Mouse (Mus musculus) limb, embryonic 11.5 days (tissue): ENCODE measurements around the gene Lims1. TPM values are rescaled to one million over a fixed set of nuclear protein-coding genes. Genes with fewer than 3 reads are reported as not detected.

Source experiments
- ATAC-seq: fragments of 200-750 bp; cut with Nextera tagmentation; 2 replicates; pipeline ENCODE4 v1.8.0; 2017; ENCODE audit warnings: low read depth; ENCODE audit not compliant: insufficient number of reproducible peaks, low FRiP score, low TSS enrichment
- DNase-seq: peaks from one replicate; pipeline ENCODE4 v3.0.0-alpha.2; 2015; ENCODE audit warnings: low spot score
- H3K27ac ChIP-seq: fragments of 300-500 bp; sonication (generic); replicated peaks from 2 replicates; pipeline ENCODE4 v1.5.1; 2014; ENCODE audit warnings: low read depth, mild to moderate bottlenecking, low read length
- H3K27me3 ChIP-seq: fragments of 300-500 bp; sonication (generic); 2 replicates; pipeline ENCODE4 v1.6.1; 2014; ENCODE audit warnings: mild to moderate bottlenecking, low read length, mixed read lengths; ENCODE audit not compliant: control insufficient read depth, insufficient read depth
- H3K36me3 ChIP-seq: fragments of 300-500 bp; sonication (generic); 2 replicates; pipeline ENCODE4 v1.6.1; 2014; ENCODE audit warnings: mild to moderate bottlenecking, low read length, moderate library complexity, mixed read lengths; ENCODE audit not compliant: control insufficient read depth, insufficient read depth
- H3K4me1 ChIP-seq: fragments of 300-500 bp; sonication (generic); 2 replicates; pipeline ENCODE4 v1.6.1; 2014; ENCODE audit warnings: low read length, mixed read lengths; ENCODE audit not compliant: control insufficient read depth, insufficient read depth
- H3K4me2 ChIP-seq: fragments of 300-500 bp; sonication (generic); 2 replicates; pipeline ENCODE4 v1.6.1; 2014; ENCODE audit warnings: low read depth, mild to moderate bottlenecking, moderate library complexity; ENCODE audit not compliant: severe bottlenecking
- H3K4me3 ChIP-seq: fragments of 300-500 bp; sonication (generic); 2 replicates; pipeline ENCODE4 v1.5.1; 2014; ENCODE audit warnings: low read depth, low read length
- H3K9ac ChIP-seq: fragments of 300-500 bp; sonication (generic); 2 replicates; pipeline ENCODE4 v1.6.1; 2014; ENCODE audit warnings: mild to moderate bottlenecking, low read length
- H3K9me3 ChIP-seq: fragments of 300-500 bp; sonication (generic); 2 replicates; pipeline ENCODE4 v1.6.1; 2016; ENCODE audit warnings: low read length; ENCODE audit not compliant: control insufficient read depth
- WGBS: fragments of 180-500 bp; shearing (Covaris S2); extraction: QIAGEN DNeasy Blood & Tissue Kit; methylation state at CpG from one replicate; pipeline ENCODE4 v1.1.7; 2014; 5-methylcytosine and 5-hydroxymethylcytosine counted together
- polyA plus RNA-seq: library from polyadenylated mRNA; unstranded; fragments of >200 nt; fragmentation: Nextera tagmentation; extraction: Ambion mirVana; gene quantifications from 2 replicates; pipeline ENCODE4 v1.2.1, GENCODE M21; 2014

Lims1 gene
- polyA plus RNA-seq, 1 experiment from 2014 or later, result 87.3 TPM

DNA sequence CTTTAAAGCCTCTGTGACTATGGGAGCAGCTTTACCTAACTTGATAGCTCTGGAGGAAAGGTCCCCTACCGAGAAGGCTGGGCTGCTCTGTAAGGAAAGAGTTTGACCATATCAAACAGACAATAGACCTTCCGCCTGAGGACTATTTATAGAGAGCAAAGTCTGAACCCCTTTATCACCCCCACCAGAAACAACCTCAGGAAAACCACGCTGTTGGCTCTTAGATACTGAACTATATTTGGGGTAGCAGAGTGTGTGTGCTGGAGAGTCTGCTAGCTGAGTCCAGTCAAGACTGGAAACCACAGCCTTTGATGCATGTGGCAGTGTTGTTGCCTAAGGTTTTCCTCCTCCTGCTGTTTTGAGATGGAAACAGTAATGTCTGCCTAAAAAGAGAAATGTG is 31.3 kb downstream of the Lims1 start:
- no peak for ATAC-seq
- no peak overlapping the region for H3K9ac ChIP-seq
- no peaks in the 10 kb centered on the region for H3K9me3 ChIP-seq
- H3K4me2 ChIP-seq, result no peak overlapping the region
- no peaks in the 10 kb centered on the region for H3K36me3 ChIP-seq
- H3K27me3 ChIP-seq, result no peaks in the 10 kb centered on the region
- H3K4me3 ChIP-seq, result no peak overlapping the region
- 63% methylated on average over 3 of the region's 3 CpGs for WGBS
- no peak for DNase-seq
- H3K27ac ChIP-seq, result no peak overlapping the region
- no peaks in the 10 kb centered on the region for H3K4me1 ChIP-seq

GRCm38 (mm10) chr10:58356460-58356859 is 33.2 kb downstream of the Lims1 start:
- Histone ChIP-seq H3K27ac (no peak overlapping the region), H3K4me3 (no peak overlapping the region), H3K9ac (no peak overlapping the region), H3K9me3 (no peaks in the 10 kb centered on the region), H3K4me2 (no peak overlapping the region), H3K36me3 (peaks cover 2% of the 10 kb centered on the region; the same call in 1 of the 2 replicates), H3K4me1 (no peaks in the 10 kb centered on the region), H3K27me3 (no peaks in the 10 kb centered on the region)
- DNase-seq, result no peak
- 90% methylated on average over 3 of the region's 3 CpGs for WGBS
- ATAC-seq, result no peak

DNA sequence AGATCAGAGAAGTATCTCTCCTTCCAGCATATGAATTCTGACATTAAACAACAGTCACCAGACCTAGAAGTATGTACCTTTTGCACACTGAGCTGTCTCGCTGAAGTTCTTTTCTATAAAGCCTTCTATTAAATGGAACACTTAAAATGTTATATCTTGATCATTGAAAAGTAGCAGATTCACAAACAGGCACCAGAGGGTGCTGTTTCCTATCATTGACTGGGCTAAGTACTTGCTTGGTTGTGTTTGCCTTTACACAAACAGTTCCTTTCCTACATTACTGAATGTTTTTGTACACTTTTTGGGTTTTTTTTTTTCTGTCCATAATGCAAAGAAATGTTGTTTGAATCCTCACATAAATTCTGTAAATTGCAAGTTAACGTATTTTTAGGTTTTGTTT is 35.9 kb downstream of the Lims1 start:
- DNase-seq (no peak), ATAC-seq (no peak)
- no peak overlapping the region for H3K4me2 ChIP-seq
- H3K27ac ChIP-seq, result no peak overlapping the region
- no peaks in the 10 kb centered on the region for H3K27me3 ChIP-seq
- 78% methylated on average over 2 of the region's 2 CpGs for WGBS
- peaks cover 2% of the 10 kb centered on the region; the same call in 1 of the 2 replicates for H3K36me3 ChIP-seq
- no peaks in the 10 kb centered on the region for H3K9me3 ChIP-seq
- no peak overlapping the region for H3K4me3 ChIP-seq
- no peaks in the 10 kb centered on the region for H3K4me1 ChIP-seq
- H3K9ac ChIP-seq, result no peak overlapping the region

GRCm38 (mm10) chr10:58359952-58360351 is 36.7 kb downstream of the Lims1 start:
- no peak for DNase-seq
- WGBS, result 83% methylated on average over 7 of the region's 7 CpGs

DNA sequence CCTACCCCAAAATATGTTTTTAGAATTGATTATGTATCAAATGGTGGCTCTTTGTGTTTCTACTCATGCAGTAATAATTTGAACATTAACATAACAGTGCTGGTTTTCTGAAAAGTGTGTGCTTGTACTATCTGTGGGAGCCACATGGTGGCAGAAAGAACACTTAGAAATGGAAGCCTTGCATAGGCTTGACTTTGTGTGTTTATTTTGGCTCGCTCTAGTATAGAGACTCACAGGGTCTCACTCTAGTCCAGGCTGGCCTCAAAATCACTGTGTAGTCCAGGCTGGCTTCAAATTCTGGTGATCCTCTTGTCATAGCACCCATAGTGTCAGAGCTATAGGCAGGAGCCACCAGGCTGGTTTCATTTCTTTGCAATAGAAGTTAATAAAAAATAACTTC is 39.5 kb downstream of the Lims1 start:
- no peak overlapping the region for H3K4me3 ChIP-seq
- no peak overlapping the region for H3K9ac ChIP-seq
- H3K36me3 ChIP-seq, result peaks cover 2% of the 10 kb centered on the region; the same call in 1 of the 2 replicates
- no peak for ATAC-seq
- no peaks in the 10 kb centered on the region for H3K4me1 ChIP-seq
- no peak for DNase-seq
- WGBS, result 90% methylated on average over 1 of the region's 1 CpGs
- no peak overlapping the region for H3K27ac ChIP-seq
- no peak overlapping the region for H3K4me2 ChIP-seq
- H3K9me3 ChIP-seq, result no peaks in the 10 kb centered on the region
- no peaks in the 10 kb centered on the region for H3K27me3 ChIP-seq

More at GRCm38 (mm10) chr10:58359952-58360351, 36.7 kb downstream of the Lims1 start:
- Histone ChIP-seq H3K27me3 (no peaks in the 10 kb centered on the region), H3K4me2 (no peak overlapping the region), H3K27ac (no peak overlapping the region), H3K4me1 (no peaks in the 10 kb centered on the region), H3K36me3 (peaks cover 2% of the 10 kb centered on the region; the same call in 1 of the 2 replicates), H3K4me3 (no peak overlapping the region), H3K9me3 (no peaks in the 10 kb centered on the region), H3K9ac (no peak overlapping the region)
- no peak for ATAC-seq

DNA sequence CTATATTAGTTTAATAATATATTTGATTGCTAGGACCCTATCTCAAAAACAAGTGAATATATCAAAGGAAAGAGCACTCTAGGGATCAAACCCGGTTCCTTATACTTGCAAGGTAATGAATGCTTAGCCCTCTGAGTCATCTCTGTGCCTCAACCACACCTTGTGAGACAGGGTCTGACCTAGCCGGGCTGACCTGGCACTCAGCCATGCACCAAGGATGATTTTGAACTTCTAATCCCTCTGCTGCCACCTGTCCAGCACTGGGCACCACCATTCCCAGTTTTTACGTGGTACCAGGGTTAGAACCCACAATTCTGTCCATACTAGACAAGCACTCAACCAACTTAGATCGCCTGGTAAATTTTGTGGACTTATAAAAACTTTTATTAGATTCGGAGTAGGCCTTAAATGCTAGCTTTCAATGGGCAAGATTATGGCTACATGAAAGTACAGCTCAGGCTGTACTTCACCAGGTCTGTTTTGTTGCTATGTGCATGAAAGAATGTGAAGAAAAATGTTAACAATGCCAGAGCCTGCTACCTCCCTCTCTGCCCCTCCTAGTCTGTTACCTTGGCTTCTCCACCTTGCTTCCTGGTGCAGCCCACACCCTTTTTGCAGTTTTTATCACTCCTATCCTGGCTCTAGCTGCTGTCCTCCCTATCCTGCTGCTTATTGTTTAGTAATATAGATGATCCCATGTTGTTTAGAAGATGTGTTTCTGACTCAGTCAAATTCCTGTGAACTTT is 41.7 kb downstream of the Lims1 start:
- H3K9ac ChIP-seq, result no peak overlapping the region
- DNase-seq (no peak), ATAC-seq (no peak)
- H3K27me3 ChIP-seq, result no peaks in the 10 kb centered on the region
- peaks cover 1% of the 10 kb centered on the region; the same call in 1 of the 2 replicates for H3K36me3 ChIP-seq
- no peaks in the 10 kb centered on the region for H3K4me1 ChIP-seq
- H3K27ac ChIP-seq, result no peak overlapping the region
- H3K4me2 ChIP-seq, result no peak overlapping the region
- H3K9me3 ChIP-seq, result no peaks in the 10 kb centered on the region
- WGBS, result 78% methylated on average over 5 of the region's 5 CpGs
- no peak overlapping the region for H3K4me3 ChIP-seq

DNA sequence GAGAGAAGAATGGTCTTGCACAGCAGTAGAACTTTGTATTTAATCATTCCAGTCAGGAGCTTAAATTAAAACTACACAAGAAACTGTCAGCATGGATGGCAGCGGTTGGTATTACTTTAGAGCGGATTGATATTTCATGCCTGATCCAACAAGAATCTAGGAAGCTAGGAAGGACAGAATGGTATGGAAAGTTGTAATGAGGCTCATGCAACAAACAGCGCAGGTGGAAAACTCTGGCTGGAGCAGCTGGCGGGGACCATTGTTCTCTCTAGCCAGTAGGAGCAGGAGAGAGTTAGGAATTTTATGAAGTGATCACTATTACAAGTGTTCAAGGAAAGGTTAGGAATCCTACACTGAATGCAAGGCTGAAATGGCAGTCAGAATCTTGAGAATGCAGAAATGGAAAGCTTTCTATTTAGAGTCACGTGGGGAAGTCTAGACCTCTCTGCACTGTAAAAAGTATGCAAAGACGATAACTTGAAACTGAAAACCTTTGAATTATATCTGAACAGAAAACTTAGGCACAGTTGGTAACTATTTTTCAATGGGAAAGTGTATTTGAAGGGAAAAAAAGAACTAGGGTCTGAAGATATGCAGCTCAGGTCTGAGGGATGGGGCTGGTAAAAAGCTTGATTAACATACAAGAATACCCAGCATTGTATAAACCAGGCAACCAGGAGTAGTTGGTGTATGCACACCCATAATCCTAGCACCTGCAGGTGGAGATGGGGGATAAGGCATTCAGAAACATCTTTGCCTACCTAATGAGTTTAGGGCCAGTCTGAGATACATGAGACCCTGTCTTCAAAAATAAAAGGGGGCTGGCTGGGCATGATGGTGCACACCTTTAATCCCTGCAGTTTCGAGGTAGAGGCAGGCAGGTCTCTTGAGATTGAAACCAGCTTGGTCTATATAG is 45.8 kb downstream of the Lims1 start:
- 90% methylated on average over 7 of the region's 7 CpGs for WGBS
- no peak overlapping the region for H3K4me2 ChIP-seq
- ATAC-seq (no peak), DNase-seq (no peak)
- no peak overlapping the region for H3K9ac ChIP-seq
- H3K4me1 ChIP-seq, result peaks cover 7% of the 10 kb centered on the region; the same call in 1 of the 2 replicates
- H3K36me3 ChIP-seq, result no peaks in the 10 kb centered on the region
- H3K27ac ChIP-seq, result no peak overlapping the region
- no peaks in the 10 kb centered on the region for H3K27me3 ChIP-seq
- H3K9me3 ChIP-seq, result no peaks in the 10 kb centered on the region
- H3K4me3 ChIP-seq, result no peak overlapping the region

GRCm38 (mm10) chr10:58369707-58370093 is 46.4 kb downstream of the Lims1 start:
- Histone ChIP-seq H3K36me3 (no peaks in the 10 kb centered on the region), H3K9me3 (no peaks in the 10 kb centered on the region), H3K4me1 (peaks cover 7% of the 10 kb centered on the region; the same call in 1 of the 2 replicates), H3K4me3 (no peak overlapping the region), H3K4me2 (no peak overlapping the region), H3K27ac (no peak overlapping the region), H3K27me3 (no peaks in the 10 kb centered on the region), H3K9ac (no peak overlapping the region)
- ATAC-seq (no peak), DNase-seq (no peak)
- 49% methylated on average over 3 of the region's 3 CpGs for WGBS
